Mouse (Mus musculus) limb, embryonic 14.5 days (tissue): ENCODE results near the gene Aven. TPM values are rescaled to one million over a fixed set of nuclear protein-coding genes. Genes with fewer than 3 reads are reported as not detected.

Experiments used
- ATAC-seq: fragments of 200-750 bp; cut with Nextera tagmentation; 2 replicates; pipeline ENCODE4 v1.8.0; 2017; ENCODE audit warnings: low read depth, moderate number of reproducible peaks, moderate TSS enrichment; ENCODE audit not compliant: low FRiP score
- DNase-seq: peaks from one replicate; pipeline ENCODE4 v3.0.0-alpha.2; 2015; ENCODE audit warnings: low spot score
- H3K27ac ChIP-seq: fragments of 300-500 bp; sonication (generic); replicated peaks from 2 replicates; pipeline ENCODE4 v1.5.1; 2014; ENCODE audit warnings: low read depth, mild to moderate bottlenecking, low read length, moderate library complexity, mixed read lengths
- H3K27me3 ChIP-seq: fragments of 300-500 bp; sonication (generic); 2 replicates; pipeline ENCODE4 v1.6.1; 2014; ENCODE audit warnings: low read length, mixed read lengths; ENCODE audit not compliant: control insufficient read depth, insufficient read depth
- H3K36me3 ChIP-seq: fragments of 300-500 bp; sonication (generic); 2 replicates; pipeline ENCODE4 v1.6.1; 2014; ENCODE audit warnings: mild to moderate bottlenecking, low read length, moderate library complexity, mixed read lengths; ENCODE audit not compliant: control insufficient read depth, insufficient read depth
- H3K4me1 ChIP-seq: fragments of 300-500 bp; sonication (generic); 2 replicates; pipeline ENCODE4 v1.6.1; 2014; ENCODE audit warnings: antibody characterized with exemption, low read length, mixed read lengths; ENCODE audit not compliant: control insufficient read depth, insufficient read depth
- H3K4me2 ChIP-seq: fragments of 300-500 bp; sonication (generic); replicated peaks from 2 replicates; pipeline ENCODE4 v1.6.1; 2014; ENCODE audit warnings: low read depth, mild to moderate bottlenecking, low read length, moderate library complexity; ENCODE audit not compliant: severe bottlenecking
- H3K4me3 ChIP-seq: fragments of 300-500 bp; sonication (generic); replicated peaks from 2 replicates; pipeline ENCODE4 v1.5.1; 2014; ENCODE audit warnings: low read length
- H3K9ac ChIP-seq: fragments of 300-500 bp; sonication (generic); 2 replicates; pipeline ENCODE4 v1.6.1; 2014; ENCODE audit warnings: mild to moderate bottlenecking, low read depth, low read length, moderate library complexity; ENCODE audit not compliant: severe bottlenecking
- H3K9me3 ChIP-seq: fragments of 300-500 bp; sonication (generic); 2 replicates; pipeline ENCODE4 v1.6.1; 2016; ENCODE audit warnings: low read length; ENCODE audit not compliant: control insufficient read depth
- POLR2A ChIP-seq: fragments of 200-500 bp; IDR thresholded peaks from 2 replicates; pipeline ENCODE4 v1.8.0; 2012; ENCODE audit warnings: inconsistent platforms, mild to moderate bottlenecking, moderate library complexity, borderline replicate concordance; ENCODE audit not compliant: insufficient read depth, insufficient read length; ENCODE audit errors: extremely low read depth
- WGBS: fragments of 180-500 bp; shearing (Covaris S2); extraction: QIAGEN DNeasy Blood & Tissue Kit; methylation state at CpG from one replicate; pipeline ENCODE4 v1.1.7; 2014; 5-methylcytosine and 5-hydroxymethylcytosine counted together
- polyA plus RNA-seq, 2 experiments: library from polyadenylated mRNA; depleted of rRNA in 1 of 2; stranded (reverse) in 1 of 2; unstranded in 1 of 2; fragments of >200 nt; fragmentation: Nextera tagmentation in 1 of 2; extraction: Ambion mirVana in 1 of 2; gene quantifications; 2 replicates each; pipeline versions ENCODE4 v1.2.1 to v1.2.3; 2012 to 2014

Gene Aven
- polyA plus RNA-seq, 2 experiments: 8.0 to 10.7 TPM

GRCm38 (mm10) chr2:112490483-112491196 lies 2.1 kb upstream of the Aven start:
- Histone ChIP-seq H3K4me1 (peaks cover 10% of the 10 kb centered on the region; the same call in 1 of the 2 replicates), H3K27me3 (no peaks in the 10 kb centered on the region), H3K4me2 (no peak overlapping the region), H3K27ac (no peak overlapping the region), H3K9ac (no peak overlapping the region), H3K4me3 (no peak overlapping the region), H3K9me3 (no peaks in the 10 kb centered on the region), H3K36me3 (no peaks in the 10 kb centered on the region)
- DNase-seq (no peak), ATAC-seq (no peak)
- WGBS: 82% methylated on average over 11 of the region's 11 CpGs
- TF ChIP-seq POLR2A: no peak

- H3K9ac ChIP-seq: no peak overlapping the region
- H3K4me1 ChIP-seq: peaks cover 10% of the 10 kb centered on the region; the same call in 1 of the 2 replicates
- ATAC-seq (no peak), DNase-seq (no peak)
- TF ChIP-seq POLR2A: no peak
- no peaks in the 10 kb centered on the region for H3K36me3 ChIP-seq
- no peak overlapping the region for H3K4me3 ChIP-seq
- no peaks in the 10 kb centered on the region for H3K27me3 ChIP-seq
- WGBS: 71% methylated on average over 5 of the region's 5 CpGs
- H3K4me2 ChIP-seq: peak overlapping the region; percentile 49
- H3K27ac ChIP-seq: no peak overlapping the region
- no peaks in the 10 kb centered on the region for H3K9me3 ChIP-seq
Measured at GRCm38 (mm10) chr2:112491629-112492028, 1.1 kb upstream of the Aven start.

DNA sequence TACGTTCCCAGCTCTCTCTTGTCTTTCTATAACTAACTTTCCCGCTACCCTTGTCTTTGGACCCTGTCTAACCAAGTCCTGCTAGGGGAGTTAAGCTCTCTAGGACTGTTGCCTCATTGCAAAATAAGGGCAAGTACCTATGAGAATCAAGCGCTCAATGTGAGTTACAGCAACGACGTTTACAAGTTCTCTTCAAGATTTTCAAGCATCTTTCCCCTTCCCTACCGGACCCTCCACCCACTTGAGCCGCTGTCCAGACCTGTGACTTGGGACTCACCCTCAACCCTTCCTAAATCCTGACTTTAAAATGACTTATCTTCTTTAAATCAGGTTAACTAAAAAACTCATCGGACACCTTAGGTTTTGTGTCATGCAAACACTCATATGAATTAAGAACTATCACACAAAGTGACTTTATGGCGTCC lies 321 bp upstream of the Aven start:
- no peaks in the 10 kb centered on the region for H3K9me3 ChIP-seq
- DNase-seq: peak; percentile 31
- 4% methylated on average over 9 of the region's 9 CpGs for WGBS
- H3K4me1 ChIP-seq: peaks cover 10% of the 10 kb centered on the region; the same call in 1 of the 2 replicates
- H3K36me3 ChIP-seq: no peaks in the 10 kb centered on the region
- no peak for TF ChIP-seq POLR2A
- H3K27ac ChIP-seq: peak overlapping the region; percentile 100
- H3K27me3 ChIP-seq: no peaks in the 10 kb centered on the region
- H3K4me2 ChIP-seq: peak overlapping the region; percentile 49
- peak overlapping the region; percentile 100 for H3K9ac ChIP-seq
- H3K4me3 ChIP-seq: peak overlapping the region; percentile 77
- peak; percentile 1; the same call in 1 of the 2 replicates for ATAC-seq

GRCm38 (mm10) chr2:112493539-112494260 lies 936 bp downstream of the Aven start:
- WGBS: 42% methylated on average over 11 of the region's 11 CpGs
- Histone ChIP-seq H3K4me3 (peak overlapping the region; percentile 77), H3K36me3 (no peaks in the 10 kb centered on the region), H3K4me2 (peak overlapping the region; percentile 49), H3K9ac (peak overlapping the region; percentile 100), H3K4me1 (peaks cover 10% of the 10 kb centered on the region; the same call in 1 of the 2 replicates), H3K27me3 (no peaks in the 10 kb centered on the region), H3K27ac (peak overlapping the region; percentile 100), H3K9me3 (no peaks in the 10 kb centered on the region)
- TF ChIP-seq POLR2A: no peak
- no peak for DNase-seq
- ATAC-seq: no peak

GRCm38 (mm10) chr2:112497851-112498250 lies 5.1 kb downstream of the Aven start:
- 71% methylated on average over 7 of the region's 7 CpGs for WGBS
- ATAC-seq (no peak), DNase-seq (no peak)
- Histone ChIP-seq H3K4me1 (peaks cover 3% of the 10 kb centered on the region; the same call in 1 of the 2 replicates), H3K36me3 (no peaks in the 10 kb centered on the region), H3K4me3 (no peak overlapping the region), H3K9me3 (no peaks in the 10 kb centered on the region), H3K4me2 (no peak overlapping the region), H3K27ac (no peak overlapping the region), H3K9ac (no peak overlapping the region), H3K27me3 (no peaks in the 10 kb centered on the region)
- no peak for TF ChIP-seq POLR2A
